Mouse (Mus musculus) hindbrain, embryonic 13.5 days (tissue): ENCODE data around the gene Zp1. TPM values are rescaled to one million over a fixed set of nuclear protein-coding genes. Genes with fewer than 3 reads are reported as not detected.

Experiments
- ATAC-seq: fragments of 200-750 bp; cut with Nextera tagmentation; 2 replicates; pipeline ENCODE4 v1.8.0; 2017; ENCODE audit warnings: moderate TSS enrichment; ENCODE audit not compliant: low FRiP score
- H3K27ac ChIP-seq: fragments of 300-500 bp; sonication (generic); 2 replicates; pipeline ENCODE4 v1.5.1; 2015; ENCODE audit warnings: inconsistent platforms, mild to moderate bottlenecking, moderate library complexity
- H3K27me3 ChIP-seq: fragments of 300-500 bp; sonication (generic); 2 replicates; pipeline ENCODE4 v1.6.1; 2015; ENCODE audit warnings: mild to moderate bottlenecking, inconsistent platforms
- H3K36me3 ChIP-seq: fragments of 300-500 bp; sonication (generic); 2 replicates; pipeline ENCODE4 v1.6.1; 2015; ENCODE audit warnings: mild to moderate bottlenecking, inconsistent platforms
- H3K4me1 ChIP-seq: fragments of 300-500 bp; sonication (generic); replicated peaks from 2 replicates; pipeline ENCODE4 v1.6.1; 2015; ENCODE audit warnings: inconsistent platforms
- H3K4me2 ChIP-seq: fragments of 300-500 bp; sonication (generic); 2 replicates; pipeline ENCODE4 v1.6.1; 2015; ENCODE audit warnings: inconsistent platforms, mild to moderate bottlenecking, moderate library complexity
- H3K4me3 ChIP-seq: fragments of 300-500 bp; sonication (generic); 2 replicates; pipeline ENCODE4 v1.5.1; 2015; ENCODE audit warnings: mild to moderate bottlenecking, inconsistent platforms
- H3K9ac ChIP-seq: fragments of 300-500 bp; sonication (generic); 2 replicates; pipeline ENCODE4 v1.6.1; 2015; ENCODE audit warnings: mild to moderate bottlenecking, inconsistent platforms
- H3K9me3 ChIP-seq: fragments of 300-500 bp; sonication (generic); 2 replicates; pipeline ENCODE4 v1.6.1; 2016; ENCODE audit warnings: inconsistent platforms
- WGBS: fragments of 180-500 bp; shearing (Covaris S2); methylation state at CpG from one replicate; pipeline ENCODE4 v1.1.7; 2015; 5-methylcytosine and 5-hydroxymethylcytosine counted together
- polyA plus RNA-seq: library from polyadenylated mRNA; unstranded; fragments of >200 nt; fragmentation: Nextera tagmentation; extraction: Ambion mirVana; gene quantifications from 2 replicates; pipeline ENCODE4 v1.2.1, GENCODE M21; 2015

Zp1 gene
- polyA plus RNA-seq, 1 experiment from 2014 or later, result not detected

- 86% methylated on average over 10 of the region's 10 CpGs for WGBS
- no peaks in the 10 kb centered on the region for H3K36me3 ChIP-seq
- no peak for ATAC-seq
- no peaks in the 10 kb centered on the region for H3K27me3 ChIP-seq
- H3K9me3 ChIP-seq, result no peaks in the 10 kb centered on the region
- no peaks in the 10 kb centered on the region for H3K4me1 ChIP-seq
- no peak overlapping the region for H3K4me2 ChIP-seq
- H3K9ac ChIP-seq, result no peak overlapping the region
- no peak overlapping the region for H3K4me3 ChIP-seq
- H3K27ac ChIP-seq, result no peak overlapping the region
Observed at GRCm38 (mm10) chr19:10918321-10918991, 2.0 kb downstream of the Zp1 start.

DNA sequence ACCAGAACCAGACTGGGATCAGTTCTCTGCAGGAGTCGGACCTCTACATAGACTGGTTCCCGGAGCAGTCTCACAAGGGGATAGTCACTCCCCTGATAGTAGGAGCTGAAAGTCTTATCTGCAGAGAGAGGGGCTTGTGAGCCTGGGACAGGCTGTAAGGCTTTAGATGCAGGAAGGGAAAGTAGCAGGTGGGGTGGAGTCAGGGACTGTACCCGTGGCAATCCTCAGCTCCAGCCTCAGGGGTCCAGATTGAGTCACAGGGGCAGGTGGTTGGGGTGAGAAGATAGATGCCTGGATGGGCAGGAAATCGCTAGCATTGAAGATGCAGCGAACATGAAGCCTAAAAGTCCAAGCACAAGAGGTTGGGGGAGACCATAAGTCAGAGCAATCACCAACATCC lies 3.9 kb downstream of the Zp1 start:
- Histone ChIP-seq H3K9ac (no peak overlapping the region), H3K27ac (no peak overlapping the region), H3K4me3 (no peak overlapping the region), H3K9me3 (no peaks in the 10 kb centered on the region), H3K27me3 (no peaks in the 10 kb centered on the region), H3K36me3 (no peaks in the 10 kb centered on the region), H3K4me2 (no peak overlapping the region), H3K4me1 (no peaks in the 10 kb centered on the region)
- WGBS, result 65% methylated on average over 5 of the region's 5 CpGs
- ATAC-seq, result no peak

DNA sequence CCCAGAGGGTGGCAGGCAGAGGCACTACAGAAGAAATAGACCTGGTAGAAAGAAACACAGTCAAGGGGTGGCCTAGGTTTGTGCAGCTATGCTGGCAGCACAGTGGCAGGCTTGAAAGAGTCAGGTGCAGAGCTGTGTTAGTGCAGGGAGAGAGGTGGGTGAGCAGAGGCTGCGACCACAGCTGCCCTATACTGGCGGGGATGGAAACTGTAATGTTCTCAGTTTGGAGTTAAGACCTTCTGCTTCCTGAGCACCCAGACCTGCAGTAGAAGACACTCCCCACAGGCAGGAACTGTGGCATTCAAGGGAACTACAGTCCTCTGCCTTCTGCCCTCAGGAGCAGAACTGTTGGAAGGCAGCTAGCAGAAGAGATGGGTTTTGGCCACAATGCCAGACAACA lies 5.6 kb downstream of the Zp1 start:
- Histone ChIP-seq H3K4me3 (no peak overlapping the region), H3K9me3 (no peaks in the 10 kb centered on the region), H3K36me3 (no peaks in the 10 kb centered on the region), H3K27me3 (no peaks in the 10 kb centered on the region), H3K9ac (0 out of 2 replicates have a peak overlapping the region, but pooled peaks have one; percentile 8), H3K4me2 (no peak overlapping the region), H3K4me1 (no peaks in the 10 kb centered on the region), H3K27ac (no peak overlapping the region)
- ATAC-seq, result no peak
- WGBS, result 94% methylated on average over 2 of the region's 2 CpGs

- Histone ChIP-seq H3K4me3 (no peak overlapping the region), H3K9ac (0 out of 2 replicates have a peak overlapping the region, but pooled peaks have one; percentile 8), H3K4me2 (no peak overlapping the region), H3K9me3 (no peaks in the 10 kb centered on the region), H3K36me3 (no peaks in the 10 kb centered on the region; the same call in 1 of the 2 replicates), H3K27me3 (no peaks in the 10 kb centered on the region), H3K27ac (no peak overlapping the region), H3K4me1 (no peaks in the 10 kb centered on the region)
- ATAC-seq, result no peak
- whole genome bisulfite sequencing, result 80% methylated on average over 7 of the region's 7 CpGs
Observed at GRCm38 (mm10) chr19:10914291-10914690, 6.1 kb downstream of the Zp1 start.

DNA sequence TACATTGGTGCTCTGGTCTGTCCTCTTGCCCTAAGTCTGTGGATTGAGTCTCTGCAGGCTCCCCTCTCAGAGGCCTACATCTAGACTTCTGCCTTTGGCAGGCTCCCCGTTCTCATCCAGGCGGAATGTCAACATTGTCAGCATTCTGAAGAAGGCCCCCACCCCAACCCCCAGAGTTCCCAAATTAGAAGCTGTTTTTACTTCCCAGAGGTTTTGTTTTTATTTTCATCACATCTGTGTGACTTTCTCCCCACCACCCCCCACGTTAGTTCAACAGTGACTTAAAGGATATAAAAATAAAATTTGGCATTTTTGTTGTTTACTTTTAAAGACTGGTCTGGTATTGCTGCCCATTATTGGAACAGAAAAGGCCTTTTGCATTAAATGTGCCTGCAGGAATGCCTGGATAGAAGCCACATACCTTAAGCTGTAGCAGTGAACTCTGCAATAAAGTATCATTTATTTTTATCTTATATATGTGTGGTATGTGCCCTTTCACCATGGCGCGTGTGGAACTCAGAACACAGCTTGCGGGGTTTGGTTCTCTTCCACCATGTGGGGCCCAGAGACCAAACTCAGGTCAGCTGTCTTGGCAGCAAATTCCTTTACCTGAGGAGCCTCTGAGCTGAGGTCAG lies 11.2 kb downstream of the Zp1 start:
- WGBS, result 85% methylated on average over 6 of the region's 6 CpGs
- Histone ChIP-seq H3K9me3 (no peaks in the 10 kb centered on the region), H3K4me2 (no peak overlapping the region), H3K36me3 (peaks cover 40% of the 10 kb centered on the region), H3K9ac (no peak overlapping the region), H3K4me3 (no peak overlapping the region), H3K4me1 (no peaks in the 10 kb centered on the region), H3K27me3 (no peaks in the 10 kb centered on the region), H3K27ac (no peak overlapping the region)
- no peak for ATAC-seq

DNA sequence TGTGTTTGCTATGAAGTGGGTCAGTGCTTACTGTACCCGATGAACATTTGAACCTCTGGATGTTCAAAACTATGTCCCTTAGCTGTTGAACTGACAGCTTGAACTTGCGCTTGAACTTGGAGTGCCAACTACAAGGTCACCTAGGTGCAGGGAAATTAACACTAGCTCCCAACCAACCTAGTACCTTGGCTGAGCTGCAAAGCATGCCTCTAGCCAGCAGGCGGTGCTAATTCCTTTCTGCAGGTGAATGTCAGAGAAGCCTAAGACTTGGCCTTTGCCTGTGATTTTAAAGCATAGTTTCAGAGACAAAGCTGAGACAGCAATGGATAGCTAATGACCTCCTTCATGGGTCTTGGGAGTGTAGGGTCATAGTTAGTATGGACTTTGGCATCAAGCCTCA lies 12.5 kb downstream of the Zp1 start:
- Histone ChIP-seq H3K9ac (no peak overlapping the region), H3K27ac (no peak overlapping the region), H3K4me1 (no peaks in the 10 kb centered on the region), H3K4me3 (no peak overlapping the region), H3K27me3 (no peaks in the 10 kb centered on the region), H3K9me3 (no peaks in the 10 kb centered on the region), H3K36me3 (peaks cover 53% of the 10 kb centered on the region), H3K4me2 (no peak overlapping the region)
- no peak; the same call in 1 of the 2 replicates for ATAC-seq
- 63% methylated on average over 3 of the region's 3 CpGs for WGBS

GRCm38 (mm10) chr19:10905728-10906000 lies 14.8 kb downstream of the Zp1 start:
- peaks cover 75% of the 10 kb centered on the region for H3K36me3 ChIP-seq
- WGBS, result 93% methylated on average over 5 of the region's 5 CpGs
- H3K27ac ChIP-seq, result peak overlapping the region; percentile 44; the same call in 1 of the 2 replicates
- no peaks in the 10 kb centered on the region for H3K9me3 ChIP-seq
- no peak overlapping the region for H3K4me3 ChIP-seq
- H3K9ac ChIP-seq, result no peak overlapping the region
- H3K27me3 ChIP-seq, result no peaks in the 10 kb centered on the region
- ATAC-seq, result no peak
- H3K4me1 ChIP-seq, result no peaks in the 10 kb centered on the region
- H3K4me2 ChIP-seq, result no peak overlapping the region

- no peak overlapping the region for H3K4me2 ChIP-seq
- H3K9ac ChIP-seq, result no peak overlapping the region
- H3K9me3 ChIP-seq, result no peaks in the 10 kb centered on the region
- no peak for ATAC-seq
- no peak overlapping the region for H3K4me3 ChIP-seq
- no peaks in the 10 kb centered on the region for H3K27me3 ChIP-seq
- 62% methylated on average over 7 of the region's 7 CpGs for WGBS
- H3K4me1 ChIP-seq, result no peaks in the 10 kb centered on the region
- H3K27ac ChIP-seq, result peak overlapping the region; percentile 44; the same call in 1 of the 2 replicates
- H3K36me3 ChIP-seq, result peaks cover 80% of the 10 kb centered on the region
Observed at GRCm38 (mm10) chr19:10904927-10905727, 15.3 kb downstream of the Zp1 start.

DNA sequence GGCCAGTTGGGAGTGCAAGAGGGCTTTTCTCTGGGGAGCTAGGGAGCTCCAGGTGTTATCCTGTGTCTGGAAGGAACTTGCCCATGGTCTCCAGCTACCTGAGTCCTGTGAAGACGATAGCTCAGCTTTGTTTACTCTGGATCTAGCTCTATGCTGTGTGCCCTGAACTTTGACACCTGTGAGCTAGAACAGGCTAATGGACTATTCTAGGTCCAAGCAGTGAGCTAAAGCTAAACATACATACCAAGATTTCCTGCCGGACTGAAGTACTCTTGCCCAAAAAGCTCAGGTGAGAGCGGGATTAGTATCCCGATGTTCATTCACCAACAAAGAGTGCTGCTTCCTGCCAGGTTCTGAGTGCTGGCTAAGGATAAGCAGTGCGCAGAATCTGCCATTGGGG lies 15.9 kb downstream of the Zp1 start:
- Histone ChIP-seq H3K36me3 (peaks cover 86% of the 10 kb centered on the region), H3K4me1 (no peaks in the 10 kb centered on the region), H3K27ac (no peak overlapping the region), H3K4me2 (no peak overlapping the region), H3K4me3 (no peak overlapping the region), H3K9ac (peak overlapping the region; percentile 8; the same call in 1 of the 2 replicates), H3K9me3 (no peaks in the 10 kb centered on the region), H3K27me3 (no peaks in the 10 kb centered on the region)
- no peak for ATAC-seq
- 89% methylated on average over 5 of the region's 5 CpGs for WGBS

DNA sequence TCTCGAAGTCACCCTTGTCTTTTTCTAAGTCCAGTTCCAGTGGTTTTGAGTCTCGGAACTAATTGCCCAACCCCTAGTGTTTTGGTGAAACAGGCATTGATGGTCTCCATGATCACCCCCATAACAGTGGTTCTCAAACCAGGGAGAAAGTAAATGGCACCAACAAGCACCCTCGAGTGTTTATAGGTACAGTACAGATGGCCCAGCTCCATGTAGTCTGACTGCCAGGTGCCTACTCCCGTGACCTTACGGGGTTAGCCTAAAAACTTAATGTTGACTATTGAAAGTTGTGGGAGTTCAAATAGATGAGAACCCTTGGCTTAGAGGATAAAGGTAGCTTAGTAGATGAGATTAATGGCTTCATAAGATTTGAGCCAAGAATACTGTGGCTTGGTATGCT lies 19.4 kb downstream of the Zp1 start:
- no peak overlapping the region for H3K4me3 ChIP-seq
- no peak overlapping the region for H3K9ac ChIP-seq
- WGBS, result 95% methylated on average over 5 of the region's 5 CpGs
- H3K27me3 ChIP-seq, result no peaks in the 10 kb centered on the region
- peaks cover 86% of the 10 kb centered on the region for H3K36me3 ChIP-seq
- no peaks in the 10 kb centered on the region for H3K9me3 ChIP-seq
- H3K4me1 ChIP-seq, result peaks cover 17% of the 10 kb centered on the region
- no peak overlapping the region for H3K4me2 ChIP-seq
- H3K27ac ChIP-seq, result no peak overlapping the region
- ATAC-seq, result no peak

- Histone ChIP-seq H3K4me1 (peaks cover 22% of the 10 kb centered on the region), H3K9me3 (no peaks in the 10 kb centered on the region), H3K4me3 (no peak overlapping the region), H3K4me2 (no peak overlapping the region), H3K36me3 (peaks cover 78% of the 10 kb centered on the region), H3K27me3 (no peaks in the 10 kb centered on the region), H3K9ac (no peak overlapping the region), H3K27ac (no peak overlapping the region)
- no peak for ATAC-seq
- 90% methylated on average over 6 of the region's 6 CpGs for WGBS
Observed at GRCm38 (mm10) chr19:10900315-10900714, 20.1 kb downstream of the Zp1 start.

DNA sequence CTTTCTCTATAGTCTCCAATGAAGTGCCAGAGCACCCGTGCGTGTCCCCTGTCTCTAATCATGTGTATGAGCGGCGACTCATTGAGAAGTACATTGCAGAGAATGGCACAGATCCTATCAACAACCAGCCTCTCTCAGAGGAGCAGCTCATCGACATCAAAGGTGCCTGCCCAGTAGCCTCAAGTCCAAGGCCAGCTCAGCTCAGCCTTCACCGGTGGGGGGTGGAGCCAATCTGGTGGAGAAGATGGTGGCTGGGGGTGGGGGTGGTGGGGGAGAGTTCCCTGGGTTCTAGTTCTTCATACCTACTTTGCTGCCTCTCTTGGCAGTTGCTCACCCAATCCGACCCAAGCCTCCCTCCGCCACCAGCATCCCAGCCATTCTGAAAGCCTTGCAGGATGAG lies 22.9 kb downstream of the Zp1 start:
- Histone ChIP-seq H3K9me3 (no peaks in the 10 kb centered on the region), H3K27ac (no peak overlapping the region), H3K9ac (peak overlapping the region; percentile 94; the same call in 1 of the 2 replicates), H3K4me1 (peaks cover 26% of the 10 kb centered on the region), H3K4me2 (no peak overlapping the region), H3K27me3 (no peaks in the 10 kb centered on the region), H3K36me3 (peaks cover 50% of the 10 kb centered on the region), H3K4me3 (no peak overlapping the region)
- 89% methylated on average over 8 of the region's 8 CpGs for WGBS
- no peak for ATAC-seq
